Mouse (Mus musculus) frontal cortex, postnatal 36 days (tissue): ENCODE results near the gene Tor1b.

ENCODE experiments used
- DNase-seq, 2 experiments: peaks; one replicate each; pipeline ENCODE4 v3.0.0; 2022; ENCODE audit warnings: low spot score in 2 of 2

Tor1b gene

GRCm38 (mm10) chr2:30990221-30990620 is 37.5 kb downstream of the Tor1b start:
- no peak for DNase-seq

GRCm38 (mm10) chr2:30994853-30995252 is 42.1 kb downstream of the Tor1b start:
- DNase-seq: no peak

- no peak for DNase-seq
Observed at GRCm38 (mm10) chr2:30995432-30995996, 42.8 kb downstream of the Tor1b start.

- no peak for DNase-seq
Observed at GRCm38 (mm10) chr2:30998443-30999260, 45.9 kb downstream of the Tor1b start.

DNA sequence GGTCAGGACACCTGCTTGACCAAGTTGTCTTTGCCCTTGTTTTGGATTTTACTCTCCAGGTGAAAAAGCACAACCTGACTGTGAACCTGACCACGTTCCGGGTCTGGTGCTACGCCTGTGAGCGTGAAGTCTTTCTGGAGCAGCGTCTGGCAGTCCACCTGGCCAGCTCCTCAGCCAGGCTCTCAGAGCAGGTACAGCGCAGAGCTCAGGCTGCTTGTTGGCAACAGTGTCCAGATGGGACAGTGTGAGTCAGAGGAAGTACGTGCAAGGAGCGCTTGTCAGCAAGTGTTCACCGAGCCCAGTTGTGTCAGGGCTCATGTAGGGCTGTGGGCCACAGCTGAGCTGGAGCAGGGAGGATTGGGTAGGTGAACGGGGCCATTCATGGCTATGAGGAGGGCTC is 50.1 kb downstream of the Tor1b start:
- DNase-seq: no peak

GRCm38 (mm10) chr2:31005453-31005852 is 52.7 kb downstream of the Tor1b start:
- DNase-seq: no peak

DNA sequence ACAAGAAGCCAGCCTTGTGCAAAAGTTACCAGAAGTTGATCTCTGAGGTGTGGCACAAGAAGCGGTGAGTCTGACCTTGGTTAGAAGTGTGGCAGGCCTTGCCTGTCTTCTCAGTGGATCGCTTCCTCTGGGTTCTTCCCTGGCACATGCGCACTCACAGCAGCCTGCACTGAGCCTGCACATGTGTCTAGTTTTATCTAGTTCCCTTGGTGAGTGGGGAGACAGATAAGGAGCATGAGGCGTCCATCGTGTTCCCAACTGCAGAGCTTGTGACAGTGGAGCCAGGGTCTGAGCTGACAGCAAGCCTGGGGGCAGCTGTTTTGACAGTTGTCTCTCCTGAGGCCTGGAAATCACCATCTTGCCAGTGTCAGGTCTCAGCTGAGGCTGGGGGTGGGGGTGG is 53.7 kb downstream of the Tor1b start:
- DNase-seq: no peak

- DNase-seq: no peak
Observed at GRCm38 (mm10) chr2:31007208-31007607, 54.4 kb downstream of the Tor1b start.
